In the genomic region with DNA sequence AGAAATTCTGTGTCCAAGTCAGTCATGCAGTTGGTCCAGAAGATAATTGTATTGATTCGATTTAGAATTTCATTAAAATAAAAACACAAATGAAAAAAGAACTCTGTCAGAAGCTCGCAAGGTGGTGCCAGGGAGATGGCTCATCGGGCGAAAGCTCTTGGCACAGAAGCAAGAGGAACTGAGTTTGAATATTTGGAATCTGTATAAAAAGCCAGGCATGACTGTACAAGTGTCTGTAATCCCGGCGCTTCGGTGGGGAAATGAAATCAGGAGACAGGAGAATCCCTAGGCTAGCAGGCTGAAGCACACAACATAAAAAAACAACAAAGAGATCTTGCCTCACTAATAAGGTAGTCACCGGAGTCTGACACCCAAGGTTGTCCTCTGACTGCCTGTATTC, we compare ENCODE assay signal across 20 mouse cellular contexts.
DNase-seq lines count a peak whose midpoint lies in the region; ATAC-seq lines count a peak whose summit lies in the region.
"Had no signal": no experiment of that assay in that cellular context is flagged by ENCODE, and none has a peak within 500 bp of the region (broad histone marks: within the 10 kb centered on the region; RNA-seq: fewer than 3 reads in every experiment).

No protein-coding gene starts in this region.

- H3K4me1 ChIP-seq in forebrain, embryonic 14.5 days (ENCODE audit: control insufficient read depth, insufficient read depth, low read length): no peaks in the 10 kb centered on the region
- H3K4me1 ChIP-seq in midbrain, embryonic 11.5 days (ENCODE audit: control insufficient read depth, insufficient read depth, low read length): no peaks in the 10 kb centered on the region
- H3K4me1 ChIP-seq: embryonic facial prominence, embryonic 12.5 days had no signal

- no peak for ATAC-seq in forebrain, embryonic 14.5 days
- ATAC-seq in midbrain, embryonic 11.5 days (ENCODE audit: low FRiP score): no peak

- H3K9me3 ChIP-seq in forebrain, embryonic 14.5 days (replicated peaks; ENCODE audit: control insufficient read depth, low read length): no peaks in the 10 kb centered on the region
- H3K9me3 ChIP-seq in midbrain, embryonic 11.5 days (ENCODE audit: control insufficient read depth, low read length): no peaks in the 10 kb centered on the region
- H3K9me3 ChIP-seq: embryonic facial prominence, embryonic 12.5 days; midbrain, embryonic 10.5 days; neural tube, embryonic 13.5 days had no signal

- H3K4me2 ChIP-seq in forebrain, embryonic 14.5 days (ENCODE audit: low read length): no peak overlapping the region
- H3K4me2 ChIP-seq in midbrain, embryonic 11.5 days: no peak overlapping the region
- H3K4me2 ChIP-seq: embryonic facial prominence, embryonic 12.5 days; liver, embryonic 11.5 days; neural tube, embryonic 13.5 days had no signal

- no peak overlapping the region for H3K27ac ChIP-seq in forebrain, embryonic 14.5 days (ENCODE audit: low read depth, low read length)
- no peak overlapping the region for H3K27ac ChIP-seq in midbrain, embryonic 11.5 days (ENCODE audit: low read depth, low read length)
- H3K27ac ChIP-seq: embryonic facial prominence, embryonic 12.5 days; midbrain, embryonic 10.5 days; neural tube, embryonic 13.5 days had no signal

- no peaks in the 10 kb centered on the region for H3K36me3 ChIP-seq in forebrain, embryonic 14.5 days (ENCODE audit: control insufficient read depth, insufficient read depth, low read length)
- no peaks in the 10 kb centered on the region for H3K36me3 ChIP-seq in midbrain, embryonic 11.5 days (ENCODE audit: control insufficient read depth, insufficient read depth, low read length)
- H3K36me3 ChIP-seq: embryonic facial prominence, embryonic 12.5 days; midbrain, embryonic 10.5 days; neural tube, embryonic 13.5 days had no signal

- no peaks in the 10 kb centered on the region for H3K27me3 ChIP-seq in forebrain, embryonic 14.5 days (replicated peaks; ENCODE audit: control insufficient read depth, insufficient read depth, low read length)
- no peaks in the 10 kb centered on the region for H3K27me3 ChIP-seq in midbrain, embryonic 11.5 days (ENCODE audit: control insufficient read depth, insufficient read depth, low read length)
- H3K27me3 ChIP-seq: CH12.LX; embryonic facial prominence, embryonic 12.5 days; neural tube, embryonic 13.5 days had no signal

- DNase-seq in adrenal gland, postnatal 10 days: peak; percentile 31
- DNase-seq in adrenal gland, adult 8-10 months: no peak
- DNase-seq in left cerebral cortex, adult 18-20 months (ENCODE audit: low spot score in 2 of 2): peak; percentile 9 to 50
- DNase-seq in left cerebral cortex, adult 11 months (ENCODE audit: low spot score): no peak
- DNase-seq in gonadal fat pad, adult 2 months (ENCODE audit: low read depth): peak; percentile 87
- peak; percentile 49 to 51 for DNase-seq in right cerebral cortex, postnatal 10 days (ENCODE audit: low spot score in 2 of 2)
- no peak for DNase-seq in forebrain, embryonic 14.5 days (ENCODE audit: low spot score)
- DNase-seq in midbrain, embryonic 11.5 days (ENCODE audit: low spot score, missing footprints): no peak
- DNase-seq: cerebellum, adult 11 months; heart, adult 11 months; kidney, adult 2 months; kidney, postnatal 36 days; lung, adult 2 months; spleen, adult 18-20 months; thymus, adult 2 months had no signal

- no peak overlapping the region for H3K9ac ChIP-seq in forebrain, embryonic 14.5 days (ENCODE audit: low read length)
- no peak overlapping the region for H3K9ac ChIP-seq in midbrain, embryonic 11.5 days (ENCODE audit: low read length)
- H3K9ac ChIP-seq: embryonic facial prominence, embryonic 12.5 days; neural tube, embryonic 13.5 days had no signal

- WGBS in forebrain, embryonic 14.5 days: 94% methylated on average over 8 of the region's 8 CpGs
- 95% methylated on average over 8 of the region's 8 CpGs for WGBS in midbrain, embryonic 11.5 days

- H3K4me3 ChIP-seq in forebrain, embryonic 14.5 days (ENCODE audit: low read depth, low read length): no peak overlapping the region
- H3K4me3 ChIP-seq in midbrain, embryonic 11.5 days (ENCODE audit: low read depth, low read length): no peak overlapping the region
- H3K4me3 ChIP-seq: embryonic facial prominence, embryonic 12.5 days; midbrain, embryonic 10.5 days; neural tube, embryonic 13.5 days had no signal

Comparison
In these comparisons a context has a peak if more than half of its experiments do, and no peak if none do; other contexts are left out.
1. DNase-seq: peak in adrenal gland, postnatal 10 days (single experiment), left cerebral cortex, adult 18-20 months (2 of 2), gonadal fat pad, adult 2 months (single experiment) and right cerebral cortex, postnatal 10 days (2 of 2); none in adrenal gland, adult 8-10 months (single experiment), left cerebral cortex, adult 11 months (single experiment), forebrain, embryonic 14.5 days (single experiment) and midbrain, embryonic 11.5 days (single experiment).